15 mouse cellular contexts compared by ENCODE assay signal in the genomic region with DNA sequence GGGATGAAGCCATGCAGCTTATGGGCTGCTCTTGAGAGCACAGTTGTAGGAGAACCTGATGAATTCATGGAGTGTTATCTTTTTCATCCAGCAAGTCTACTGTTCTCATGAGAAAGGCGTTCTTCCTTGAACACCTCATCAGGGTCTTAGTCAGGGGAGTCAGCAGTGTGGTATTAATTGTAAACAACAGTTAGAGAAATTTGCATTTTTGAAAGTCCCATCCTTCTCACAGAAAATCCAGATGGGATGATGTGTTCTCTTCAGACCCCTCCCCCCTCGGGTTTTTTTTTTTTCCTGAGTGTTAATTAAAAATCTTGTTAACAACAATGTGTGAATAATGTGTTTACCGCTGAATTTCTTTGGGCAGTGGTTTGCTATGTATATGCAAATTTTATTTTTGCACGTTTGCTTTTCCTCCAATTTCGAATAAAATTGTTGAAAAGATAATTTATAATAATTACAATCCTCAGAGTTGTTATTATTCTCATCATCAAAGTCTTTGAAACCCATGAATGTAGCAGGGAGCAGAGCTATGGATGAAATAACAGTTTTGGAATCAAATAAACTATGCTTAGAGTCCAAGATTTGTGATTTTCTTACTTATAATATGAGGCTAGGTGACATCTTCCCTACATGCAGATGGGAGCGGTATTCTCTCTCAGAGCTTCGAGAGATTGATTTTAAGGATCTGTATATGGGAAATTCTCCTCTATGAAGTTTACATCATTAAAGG.
"Had no signal": no experiment of that assay in that cellular context is flagged by ENCODE, and none has a peak within 500 bp of the region (broad histone marks: within the 10 kb centered on the region; RNA-seq: fewer than 3 reads in every experiment).

No protein-coding gene starts in this region.

- H3K4me2 ChIP-seq: lung, embryonic 14.5 days; midbrain, embryonic 12.5 days; neural tube, embryonic 12.5 days; stomach, embryonic 15.5 days had no signal

- H3K27ac ChIP-seq: midbrain, embryonic 10.5 days; midbrain, embryonic 12.5 days; neural tube, embryonic 12.5 days; stomach, embryonic 15.5 days; stomach, postnatal 0 days had no signal

- H3K4me3 ChIP-seq: midbrain, embryonic 10.5 days; midbrain, embryonic 12.5 days; neural tube, embryonic 12.5 days; stomach, embryonic 15.5 days had no signal

- H3K27me3 ChIP-seq: midbrain, embryonic 12.5 days; neural tube, embryonic 12.5 days; stomach, embryonic 15.5 days had no signal

- H3K4me1 ChIP-seq: midbrain, embryonic 10.5 days; midbrain, embryonic 12.5 days; neural tube, embryonic 12.5 days; stomach, embryonic 15.5 days had no signal

- H3K9me3 ChIP-seq: midbrain, embryonic 12.5 days; neural tube, embryonic 12.5 days; stomach, embryonic 15.5 days had no signal

- H3K36me3 ChIP-seq: midbrain, embryonic 10.5 days; midbrain, embryonic 12.5 days; neural tube, embryonic 12.5 days; stomach, embryonic 15.5 days had no signal

- H3K9ac ChIP-seq: lung, embryonic 14.5 days; midbrain, embryonic 12.5 days; neural tube, embryonic 12.5 days; stomach, embryonic 15.5 days had no signal

- ATAC-seq: midbrain, embryonic 16.5 days had no signal

- DNase-seq: lung, adult 18-20 months; lung, embryonic 14.5 days; lung, postnatal 10 days; lung, postnatal 4 days; midbrain, embryonic 14.5 days; right cerebral cortex, postnatal 14 days; thymus, adult 2 months; thymus, postnatal 25 days; thymus, postnatal 4 days had no signal
